Mouse (Mus musculus) hindbrain, postnatal 0 days (tissue): Measurements from ENCODE around the gene Usp3. TPM values are rescaled to one million over a fixed set of nuclear protein-coding genes. Genes with fewer than 3 reads are reported as not detected.

Experiments
- ATAC-seq: fragments of 200-750 bp; cut with Nextera tagmentation; 2 replicates; pipeline ENCODE4 v1.8.0; 2017; ENCODE audit warnings: mild to moderate bottlenecking, moderate TSS enrichment, moderate library complexity
- DNase-seq: peaks from one replicate; pipeline ENCODE4 v3.0.0-alpha.2; 2015; ENCODE audit warnings: low spot score
- H3K27ac ChIP-seq: fragments of 300-500 bp; sonication (generic); 2 replicates; pipeline ENCODE4 v1.5.1; 2014; ENCODE audit warnings: mild to moderate bottlenecking
- H3K27me3 ChIP-seq: fragments of 300-500 bp; sonication (generic); 2 replicates; pipeline ENCODE4 v1.6.1; 2014; ENCODE audit warnings: low read length, mixed read lengths; ENCODE audit not compliant: insufficient read depth
- H3K36me3 ChIP-seq: fragments of 300-500 bp; sonication (generic); 2 replicates; pipeline ENCODE4 v1.6.1; 2014; ENCODE audit warnings: low read length, mixed read lengths; ENCODE audit not compliant: insufficient read depth
- H3K4me1 ChIP-seq: fragments of 300-500 bp; sonication (generic); 2 replicates; pipeline ENCODE4 v1.6.1; 2014; ENCODE audit warnings: antibody characterized with exemption, low read length, mixed read lengths; ENCODE audit not compliant: insufficient read depth
- H3K4me2 ChIP-seq: fragments of 300-500 bp; sonication (generic); 2 replicates; pipeline ENCODE4 v1.6.1; 2014; ENCODE audit warnings: low read depth, mild to moderate bottlenecking, low read length, moderate library complexity, mixed read lengths
- H3K4me3 ChIP-seq: fragments of 300-500 bp; sonication (generic); 2 replicates; pipeline ENCODE4 v1.5.1; 2014; ENCODE audit warnings: low read length
- H3K9ac ChIP-seq: fragments of 300-500 bp; sonication (generic); replicated peaks from 2 replicates; pipeline ENCODE4 v1.6.1; 2014; ENCODE audit warnings: mild to moderate bottlenecking, low read length, moderate library complexity, mixed read lengths
- H3K9me3 ChIP-seq: fragments of 300-500 bp; sonication (generic); 2 replicates; pipeline ENCODE4 v1.6.1; 2016; ENCODE audit warnings: low read length, mixed read lengths
- CTCF ChIP-seq: IDR thresholded peaks from 2 replicates; pipeline ENCODE4 v1.5.1; 2016; ENCODE audit warnings: antibody characterized with exemption, control low read depth, low read depth
- WGBS: fragments of 180-500 bp; shearing (Covaris S2); extraction: QIAGEN DNeasy Blood & Tissue Kit; methylation state at CpG from one replicate; pipeline ENCODE4 v1.1.7; 2014; 5-methylcytosine and 5-hydroxymethylcytosine counted together
- polyA plus RNA-seq: library from polyadenylated mRNA; unstranded; fragments of >200 nt; fragmentation: Nextera tagmentation; extraction: Ambion mirVana; gene quantifications from 2 replicates; pipeline ENCODE4 v1.2.1, GENCODE M21; 2015
- total RNA-seq: library from RNA; depleted of rRNA; stranded (reverse); fragments of >200 nt; gene quantifications from 2 replicates; pipeline ENCODE4 v1.2.3, GENCODE M21; 2014

The Usp3 gene
- total and polyA plus RNA-seq, 2 experiments from 2014 or later: 28.4 to 39.6 TPM

DNA sequence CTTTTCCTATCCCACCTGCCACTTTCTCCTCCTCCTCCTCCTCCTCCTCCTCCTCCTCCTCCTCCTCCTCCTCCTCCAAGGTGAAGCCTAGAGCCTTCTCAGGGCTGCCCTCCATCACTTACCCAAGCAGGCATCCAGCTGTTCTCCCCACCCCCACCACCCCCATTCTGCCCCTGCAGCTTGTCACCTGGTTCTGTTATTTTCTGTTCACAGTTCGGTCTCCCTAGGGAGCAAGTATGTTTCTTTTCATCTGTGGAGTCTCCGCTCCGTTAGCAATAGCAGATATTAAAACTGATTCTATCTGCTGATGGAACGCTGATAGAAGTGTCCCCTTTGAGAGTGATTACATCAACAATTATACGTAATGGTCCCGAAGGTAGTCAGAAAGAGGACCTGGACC, 4.1 kb upstream of the Usp3 start:
- H3K36me3 ChIP-seq: no peaks in the 10 kb centered on the region
- ATAC-seq (no peak), DNase-seq (peak; percentile 28)
- no peak overlapping the region for H3K4me3 ChIP-seq
- TF ChIP-seq CTCF: no peak
- no peaks in the 10 kb centered on the region for H3K4me1 ChIP-seq
- no peak overlapping the region for H3K4me2 ChIP-seq
- H3K27me3 ChIP-seq: no peaks in the 10 kb centered on the region
- H3K9ac ChIP-seq: no peak overlapping the region
- H3K9me3 ChIP-seq: no peaks in the 10 kb centered on the region
- 35% methylated on average over 6 of the region's 6 CpGs for WGBS
- H3K27ac ChIP-seq: no peak overlapping the region

DNA sequence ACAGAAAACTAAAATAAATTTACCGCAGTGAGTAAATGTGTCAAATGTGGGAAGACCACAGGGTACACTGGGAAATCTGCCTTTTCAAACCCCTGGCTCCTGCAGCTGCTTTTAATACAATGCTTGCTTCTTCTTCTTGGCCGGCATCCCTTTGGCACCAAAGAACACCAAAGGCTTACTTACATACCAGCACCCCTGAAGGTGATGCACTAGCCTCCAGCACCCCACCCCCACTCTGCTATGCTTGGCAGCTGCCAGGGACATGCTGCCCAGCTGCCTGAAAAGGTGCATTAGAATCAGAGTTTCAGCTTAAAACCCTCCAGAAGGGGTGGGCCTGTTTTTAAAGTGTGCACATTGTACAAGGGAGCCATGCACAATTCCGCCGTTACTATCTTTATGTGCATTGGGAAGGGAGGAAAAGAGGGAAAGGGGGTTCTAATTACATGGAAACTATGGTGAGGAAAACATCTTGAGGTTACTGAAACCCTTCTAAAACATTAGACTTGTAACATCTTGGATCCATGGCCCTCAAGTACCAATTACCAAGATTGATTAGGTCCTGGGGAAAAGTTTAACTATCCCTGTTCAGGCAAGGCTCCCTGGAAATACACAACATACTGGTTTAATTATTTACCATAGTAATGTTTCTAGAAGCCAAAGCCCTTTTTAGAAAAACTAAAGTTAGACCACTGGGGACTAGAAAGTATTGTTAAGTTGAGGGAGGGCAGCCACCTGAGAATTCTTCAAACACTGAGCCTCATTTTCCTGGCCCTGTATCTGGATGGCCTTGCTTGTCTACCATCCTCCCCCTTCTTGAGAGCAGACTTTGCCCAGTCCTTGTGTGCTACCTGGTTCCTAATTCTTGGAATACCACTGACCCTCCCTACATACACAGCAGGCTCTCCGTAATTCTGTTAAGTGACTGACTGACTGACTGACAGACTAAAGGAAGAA, 3.1 kb upstream of the Usp3 start:
- H3K9me3 ChIP-seq: no peaks in the 10 kb centered on the region
- H3K36me3 ChIP-seq: no peaks in the 10 kb centered on the region
- no peak overlapping the region for H3K27ac ChIP-seq
- DNase-seq (no peak), ATAC-seq (no peak)
- H3K4me2 ChIP-seq: no peak overlapping the region
- H3K4me1 ChIP-seq: peaks cover 2% of the 10 kb centered on the region
- no peaks in the 10 kb centered on the region for H3K27me3 ChIP-seq
- H3K9ac ChIP-seq: no peak overlapping the region
- TF ChIP-seq CTCF: no peak
- no peak overlapping the region for H3K4me3 ChIP-seq
- WGBS: 56% methylated on average over 5 of the region's 5 CpGs

DNA sequence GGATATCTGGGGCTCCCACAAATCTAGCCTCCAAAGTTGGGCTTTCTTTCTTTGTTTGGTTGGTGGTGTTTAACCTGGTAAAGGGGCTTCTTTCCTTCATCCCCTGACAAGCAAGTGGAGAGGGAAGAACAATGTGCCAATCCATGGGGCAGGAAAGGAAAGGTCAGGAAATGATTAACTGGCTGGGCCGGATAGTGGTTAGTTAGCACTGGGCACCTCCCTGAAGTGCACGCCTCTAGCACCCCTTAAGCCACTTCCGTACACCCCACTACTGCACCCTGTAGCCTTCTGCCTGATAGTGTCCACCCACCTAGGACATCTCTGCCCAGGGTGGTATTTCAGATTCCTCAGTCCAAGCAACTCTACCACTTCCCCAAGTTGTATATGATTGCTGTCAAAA, 1.1 kb upstream of the Usp3 start:
- DNase-seq (no peak), ATAC-seq (no peak)
- H3K27me3 ChIP-seq: no peaks in the 10 kb centered on the region
- WGBS: 84% methylated on average over 3 of the region's 3 CpGs
- no peak overlapping the region for H3K9ac ChIP-seq
- H3K9me3 ChIP-seq: no peaks in the 10 kb centered on the region
- H3K4me2 ChIP-seq: peak overlapping the region; percentile 67
- peaks cover 5% of the 10 kb centered on the region for H3K4me1 ChIP-seq
- 0 out of 2 replicates have a peak overlapping the region, but pooled peaks have one; percentile 96 for H3K4me3 ChIP-seq
- 0 out of 2 replicates have a peak overlapping the region, but pooled peaks have one; percentile 90 for H3K27ac ChIP-seq
- no peak for TF ChIP-seq CTCF
- no peaks in the 10 kb centered on the region for H3K36me3 ChIP-seq

DNA sequence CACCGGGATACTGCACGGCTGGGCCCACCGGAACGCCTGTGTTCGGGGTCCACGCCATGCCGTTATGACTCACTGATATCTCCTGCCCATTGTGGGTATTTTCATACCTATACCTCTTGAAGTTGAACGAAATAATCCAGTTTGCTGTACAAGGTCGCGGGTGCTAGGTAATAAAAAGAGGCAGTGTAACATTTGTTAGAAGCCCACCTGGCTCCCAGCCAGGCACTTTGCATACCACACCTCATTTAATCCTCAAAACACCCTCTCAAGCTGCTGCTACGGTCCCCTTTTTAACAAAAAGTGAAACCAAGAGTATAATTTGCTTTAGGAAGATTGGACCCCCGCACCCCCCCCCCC, 649 bp upstream of the Usp3 start:
- H3K27me3 ChIP-seq: no peaks in the 10 kb centered on the region
- WGBS: 7% methylated on average over 12 of the region's 12 CpGs
- ATAC-seq (no peak), DNase-seq (no peak)
- TF ChIP-seq CTCF: no peak
- H3K9ac ChIP-seq: peak overlapping the region; percentile 93; the same call in 1 of the 2 replicates
- H3K36me3 ChIP-seq: no peaks in the 10 kb centered on the region
- H3K9me3 ChIP-seq: no peaks in the 10 kb centered on the region
- peak overlapping the region; percentile 90; the same call in 1 of the 2 replicates for H3K27ac ChIP-seq
- H3K4me3 ChIP-seq: peak overlapping the region; percentile 96
- H3K4me1 ChIP-seq: peaks cover 5% of the 10 kb centered on the region
- H3K4me2 ChIP-seq: peak overlapping the region; percentile 67

DNA sequence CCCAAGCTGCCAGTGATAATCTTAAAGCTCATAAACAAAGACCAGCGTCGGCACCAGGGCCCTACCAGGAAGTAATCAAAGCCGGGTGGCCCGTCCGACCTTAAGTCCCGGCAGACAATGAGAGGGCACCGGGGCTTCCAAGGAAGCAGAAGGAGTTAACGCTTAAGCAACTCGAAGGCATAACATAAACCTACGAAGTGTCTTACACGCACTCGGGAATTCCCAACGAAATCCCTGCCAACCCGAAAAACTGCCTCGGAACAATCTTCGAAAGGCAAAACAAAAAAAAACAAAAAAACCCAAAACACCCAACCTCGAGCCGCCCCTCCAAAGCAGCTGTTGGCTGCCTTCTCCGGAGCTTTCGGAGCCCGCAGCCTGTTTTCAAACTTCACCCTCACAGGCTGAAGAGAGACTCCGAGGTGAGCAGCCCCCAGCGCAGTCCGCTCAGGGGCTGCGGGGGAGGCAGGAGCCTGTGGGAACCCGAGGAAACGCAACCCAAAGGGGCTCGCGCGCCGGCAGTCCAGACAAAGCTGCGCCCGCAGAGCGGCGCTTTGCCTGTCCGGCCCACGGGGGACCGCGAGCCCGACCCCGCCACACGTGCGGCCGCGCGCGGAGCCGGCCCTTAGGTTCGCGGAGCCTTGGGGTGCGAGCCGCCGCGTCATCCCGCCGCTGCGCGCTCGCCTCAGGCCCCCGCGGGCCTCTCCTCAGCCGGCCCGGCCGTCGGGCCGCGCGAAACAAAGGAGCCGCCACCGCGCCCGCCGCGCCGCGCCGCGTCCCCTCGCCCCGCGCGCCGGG, 894 bp downstream of the Usp3 start:
- Histone ChIP-seq H3K4me3 (peak overlapping the region; percentile 96), H3K4me1 (peaks cover 5% of the 10 kb centered on the region), H3K9ac (peak overlapping the region; percentile 93), H3K9me3 (no peaks in the 10 kb centered on the region), H3K4me2 (peak overlapping the region; percentile 67), H3K27me3 (no peaks in the 10 kb centered on the region), H3K27ac (peak overlapping the region; percentile 90), H3K36me3 (no peaks in the 10 kb centered on the region)
- ATAC-seq (peak; percentile 57), DNase-seq (peak; percentile 56)
- no peak for TF ChIP-seq CTCF
- under 1% methylated on average over 68 of the region's 83 CpGs for WGBS

DNA sequence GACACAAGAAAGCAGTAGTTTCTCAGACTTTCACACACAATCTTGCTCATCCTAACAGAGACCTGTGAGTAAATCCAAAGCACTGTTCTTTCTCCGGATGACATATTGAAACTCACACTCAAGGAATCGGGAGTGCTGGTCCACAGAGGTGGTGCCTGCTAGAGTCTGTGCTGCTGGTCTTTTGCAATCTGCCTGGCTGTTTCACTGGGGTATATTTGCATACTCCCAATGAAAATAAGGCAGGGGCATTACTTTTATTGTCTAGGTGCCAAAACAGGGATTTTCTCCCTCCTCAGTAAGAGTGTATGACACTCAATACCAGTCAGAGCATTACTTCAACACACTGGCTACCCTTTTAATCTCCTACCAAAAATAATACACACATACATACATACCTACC, 2.9 kb downstream of the Usp3 start:
- TF ChIP-seq CTCF: no peak
- H3K27ac ChIP-seq: no peak overlapping the region
- WGBS: 49% methylated on average over 2 of the region's 2 CpGs
- ATAC-seq (no peak), DNase-seq (no peak)
- H3K27me3 ChIP-seq: no peaks in the 10 kb centered on the region
- peak overlapping the region; percentile 67 for H3K4me2 ChIP-seq
- H3K9me3 ChIP-seq: no peaks in the 10 kb centered on the region
- H3K4me1 ChIP-seq: peaks cover 5% of the 10 kb centered on the region
- no peaks in the 10 kb centered on the region for H3K36me3 ChIP-seq
- H3K4me3 ChIP-seq: no peak overlapping the region
- no peak overlapping the region for H3K9ac ChIP-seq
